Mouse (Mus musculus) hindbrain, embryonic 16.5 days (tissue): ENCODE results near the gene Rerg. TPM values are rescaled to one million over a fixed set of nuclear protein-coding genes. Genes with fewer than 3 reads are reported as not detected.

Experiments used
- ATAC-seq: fragments of 200-750 bp; cut with Nextera tagmentation; 2 replicates; pipeline ENCODE4 v1.8.0; 2017; ENCODE audit warnings: moderate TSS enrichment, moderate library complexity
- H3K27ac ChIP-seq: fragments of 300-500 bp; sonication (generic); 2 replicates; pipeline ENCODE4 v1.5.1; 2014; ENCODE audit warnings: low read depth, mild to moderate bottlenecking, control low read depth, low read length, moderate library complexity
- H3K27me3 ChIP-seq: fragments of 300-500 bp; sonication (generic); replicated peaks from 2 replicates; pipeline ENCODE4 v1.6.1; 2014; ENCODE audit warnings: low read length; ENCODE audit not compliant: control insufficient read depth, insufficient read depth
- H3K36me3 ChIP-seq: fragments of 300-500 bp; sonication (generic); 2 replicates; pipeline ENCODE4 v1.6.1; 2014; ENCODE audit warnings: mild to moderate bottlenecking, low read length, moderate library complexity, mixed read lengths; ENCODE audit not compliant: control insufficient read depth, insufficient read depth
- H3K4me1 ChIP-seq: fragments of 300-500 bp; sonication (generic); 2 replicates; pipeline ENCODE4 v1.6.1; 2014; ENCODE audit warnings: low read depth, low read length; ENCODE audit not compliant: control insufficient read depth, insufficient read depth
- H3K4me2 ChIP-seq: fragments of 300-500 bp; sonication (generic); 2 replicates; pipeline ENCODE4 v1.6.1; 2014; ENCODE audit warnings: mild to moderate bottlenecking, low read length, control low read depth, moderate library complexity
- H3K4me3 ChIP-seq: fragments of 300-500 bp; sonication (generic); 2 replicates; pipeline ENCODE4 v1.5.1; 2014; ENCODE audit warnings: mild to moderate bottlenecking, low read length, control low read depth, moderate library complexity
- H3K9ac ChIP-seq: fragments of 300-500 bp; sonication (generic); 2 replicates; pipeline ENCODE4 v1.6.1; 2014; ENCODE audit warnings: low read depth, mild to moderate bottlenecking, control low read depth, low read length, moderate library complexity
- H3K9me3 ChIP-seq: fragments of 300-500 bp; sonication (generic); 2 replicates; pipeline ENCODE4 v1.6.1; 2014; ENCODE audit warnings: mild to moderate bottlenecking, low read length, moderate library complexity; ENCODE audit not compliant: control insufficient read depth
- WGBS: fragments of 180-500 bp; shearing (Covaris S2); extraction: QIAGEN DNeasy Blood & Tissue Kit; methylation state at CpG from one replicate; pipeline ENCODE4 v1.1.7; 2014; 5-methylcytosine and 5-hydroxymethylcytosine counted together
- polyA plus RNA-seq: library from polyadenylated mRNA; unstranded; fragments of >200 nt; fragmentation: Nextera tagmentation; extraction: Ambion mirVana; gene quantifications from 2 replicates; pipeline ENCODE4 v1.2.1, GENCODE M21; 2015

Gene Rerg
- polyA plus RNA-seq, 1 experiment from 2014 or later = 9.0 TPM

GRCm38 (mm10) chr6:137169171-137169968, 927 bp downstream of the Rerg start:
- Histone ChIP-seq H3K36me3 (no peaks in the 10 kb centered on the region), H3K27me3 (no peaks in the 10 kb centered on the region), H3K4me1 (peaks cover 5% of the 10 kb centered on the region), H3K27ac (no peak overlapping the region), H3K9me3 (no peaks in the 10 kb centered on the region), H3K4me3 (peak overlapping the region; percentile 56), H3K9ac (peak overlapping the region; percentile 74), H3K4me2 (peak overlapping the region; percentile 95)
- peak; percentile 98 for ATAC-seq
- WGBS = under 1% methylated on average over 47 of the region's 53 CpGs

- ATAC-seq = no peak
- Histone ChIP-seq H3K27ac (no peak overlapping the region), H3K9me3 (no peaks in the 10 kb centered on the region), H3K36me3 (no peaks in the 10 kb centered on the region), H3K4me3 (no peak overlapping the region), H3K27me3 (no peaks in the 10 kb centered on the region), H3K9ac (no peak overlapping the region), H3K4me2 (no peak overlapping the region), H3K4me1 (peaks cover 5% of the 10 kb centered on the region)
- WGBS = 46% methylated on average over 4 of the region's 4 CpGs
Observed at GRCm38 (mm10) chr6:137166843-137167242, 3.5 kb downstream of the Rerg start.

GRCm38 (mm10) chr6:137163571-137163970, 6.7 kb downstream of the Rerg start:
- 75% methylated on average over 10 of the region's 10 CpGs for WGBS
- no peaks in the 10 kb centered on the region for H3K27me3 ChIP-seq
- H3K9me3 ChIP-seq = no peaks in the 10 kb centered on the region
- H3K4me3 ChIP-seq = no peak overlapping the region
- H3K4me1 ChIP-seq = no peaks in the 10 kb centered on the region
- no peak overlapping the region for H3K4me2 ChIP-seq
- no peaks in the 10 kb centered on the region for H3K36me3 ChIP-seq
- no peak for ATAC-seq
- no peak overlapping the region for H3K27ac ChIP-seq
- H3K9ac ChIP-seq = no peak overlapping the region

- H3K36me3 ChIP-seq = no peaks in the 10 kb centered on the region
- no peak overlapping the region for H3K4me2 ChIP-seq
- H3K4me1 ChIP-seq = no peaks in the 10 kb centered on the region
- no peaks in the 10 kb centered on the region for H3K27me3 ChIP-seq
- H3K9me3 ChIP-seq = no peaks in the 10 kb centered on the region
- ATAC-seq = no peak
- no peak overlapping the region for H3K9ac ChIP-seq
- H3K27ac ChIP-seq = no peak overlapping the region
- no peak overlapping the region for H3K4me3 ChIP-seq
- WGBS = 80% methylated on average over 4 of the region's 4 CpGs
Observed at GRCm38 (mm10) chr6:137163061-137163460, 7.2 kb downstream of the Rerg start.

GRCm38 (mm10) chr6:137162481-137162880, 7.8 kb downstream of the Rerg start:
- 94% methylated on average over 7 of the region's 7 CpGs for WGBS
- no peak overlapping the region for H3K4me3 ChIP-seq
- ATAC-seq = no peak

GRCm38 (mm10) chr6:137161491-137162088, 8.7 kb downstream of the Rerg start:
- WGBS = 92% methylated on average over 11 of the region's 11 CpGs
- ATAC-seq = no peak
- H3K27ac ChIP-seq = no peak overlapping the region
- no peak overlapping the region for H3K9ac ChIP-seq
- H3K4me3 ChIP-seq = no peak overlapping the region
- H3K27me3 ChIP-seq = no peaks in the 10 kb centered on the region
- H3K36me3 ChIP-seq = no peaks in the 10 kb centered on the region
- H3K9me3 ChIP-seq = no peaks in the 10 kb centered on the region
- H3K4me2 ChIP-seq = no peak overlapping the region
- H3K4me1 ChIP-seq = no peaks in the 10 kb centered on the region

More at GRCm38 (mm10) chr6:137162481-137162880, 7.8 kb downstream of the Rerg start:
- Histone ChIP-seq H3K4me1 (no peaks in the 10 kb centered on the region), H3K36me3 (no peaks in the 10 kb centered on the region), H3K27me3 (no peaks in the 10 kb centered on the region), H3K9ac (no peak overlapping the region), H3K4me2 (no peak overlapping the region), H3K27ac (no peak overlapping the region), H3K9me3 (no peaks in the 10 kb centered on the region)

- Histone ChIP-seq H3K27me3 (no peaks in the 10 kb centered on the region), H3K4me1 (no peaks in the 10 kb centered on the region), H3K9me3 (no peaks in the 10 kb centered on the region), H3K4me3 (no peak overlapping the region), H3K27ac (no peak overlapping the region), H3K36me3 (no peaks in the 10 kb centered on the region), H3K9ac (no peak overlapping the region), H3K4me2 (no peak overlapping the region)
- WGBS = 76% methylated on average over 8 of the region's 8 CpGs
- no peak for ATAC-seq
Observed at GRCm38 (mm10) chr6:137159372-137159926, 10.8 kb downstream of the Rerg start.

GRCm38 (mm10) chr6:137156437-137157219, 13.7 kb downstream of the Rerg start:
- no peak overlapping the region for H3K27ac ChIP-seq
- 80% methylated on average over 11 of the region's 11 CpGs for WGBS
- no peaks in the 10 kb centered on the region for H3K27me3 ChIP-seq
- H3K9ac ChIP-seq = no peak overlapping the region
- no peak for ATAC-seq
- no peaks in the 10 kb centered on the region for H3K36me3 ChIP-seq
- no peak overlapping the region for H3K4me3 ChIP-seq
- no peaks in the 10 kb centered on the region for H3K9me3 ChIP-seq
- no peak overlapping the region for H3K4me2 ChIP-seq
- H3K4me1 ChIP-seq = no peaks in the 10 kb centered on the region
